Mouse (Mus musculus) heart, embryonic 10.5 days (tissue): ENCODE data around the gene Tmem260. TPM values are rescaled to one million over a fixed set of nuclear protein-coding genes. Genes with fewer than 3 reads are reported as not detected.

Source experiments
- DNase-seq: peaks from one replicate; pipeline ENCODE4 v3.0.0-alpha.2; 2017; ENCODE audit warnings: low spot score
- H3K27ac ChIP-seq: fragments of 300-500 bp; sonication (generic); 2 replicates; pipeline ENCODE4 v1.5.1; 2016; ENCODE audit warnings: mild to moderate bottlenecking
- H3K27me3 ChIP-seq: fragments of 300-500 bp; sonication (generic); 2 replicates; pipeline ENCODE4 v1.6.1; 2016; ENCODE audit warnings: mild to moderate bottlenecking; ENCODE audit not compliant: poor library complexity, insufficient read depth, severe bottlenecking
- H3K36me3 ChIP-seq: fragments of 300-500 bp; sonication (generic); 2 replicates; pipeline ENCODE4 v1.6.1; 2016; ENCODE audit warnings: mild to moderate bottlenecking, moderate library complexity
- H3K4me1 ChIP-seq: fragments of 300-500 bp; sonication (generic); 2 replicates; pipeline ENCODE4 v1.6.1; 2016; ENCODE audit warnings: mild to moderate bottlenecking
- H3K4me3 ChIP-seq: fragments of 300-500 bp; sonication (generic); 2 replicates; pipeline ENCODE4 v1.5.1; 2016; ENCODE audit warnings: mild to moderate bottlenecking, moderate library complexity
- H3K9me3 ChIP-seq: fragments of 300-500 bp; sonication (generic); 2 replicates; pipeline ENCODE4 v1.6.1; 2016; ENCODE audit warnings: mild to moderate bottlenecking, moderate library complexity
- WGBS: fragments of 180-500 bp; shearing (Covaris S2); methylation state at CpG from one replicate; pipeline ENCODE4 v1.1.7; 2016; 5-methylcytosine and 5-hydroxymethylcytosine counted together
- polyA plus RNA-seq: library from polyadenylated mRNA; unstranded; fragments of >200 nt; fragmentation: Nextera tagmentation; extraction: Ambion mirVana; gene quantifications from 2 replicates; pipeline ENCODE4 v1.2.1, GENCODE M21; 2016

Gene Tmem260
- polyA plus RNA-seq, 1 experiment from 2014 or later, result 15.8 TPM

DNA sequence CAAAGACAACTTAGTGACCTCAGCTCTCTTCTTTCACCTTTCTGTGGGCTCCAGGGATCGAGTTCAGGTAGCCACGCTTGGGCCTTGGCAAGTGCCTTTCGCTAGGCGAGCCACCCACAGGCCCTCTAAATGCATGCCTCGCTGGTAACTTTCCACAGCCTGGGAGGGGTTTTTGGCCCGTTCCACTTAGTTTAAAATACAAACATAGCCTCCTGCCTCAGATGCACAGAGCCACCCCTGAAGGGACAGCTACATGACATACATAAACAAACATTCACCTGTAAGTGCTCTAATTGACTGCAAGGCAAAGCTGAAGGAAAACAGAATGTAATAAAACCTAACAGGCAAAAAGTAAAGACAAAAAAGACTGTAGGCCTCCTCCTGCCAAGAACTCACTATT lies 79.1 kb downstream of the Tmem260 start:
- Histone ChIP-seq H3K4me1 (no peaks in the 10 kb centered on the region), H3K36me3 (no peaks in the 10 kb centered on the region), H3K27ac (no peak overlapping the region), H3K9me3 (no peaks in the 10 kb centered on the region), H3K4me3 (no peak overlapping the region), H3K27me3 (peaks cover 18% of the 10 kb centered on the region; the same call in 1 of the 2 replicates)
- 44% methylated on average over 6 of the region's 6 CpGs for WGBS
- no peak for DNase-seq

GRCm38 (mm10) chr14:48530629-48531028 lies 84.7 kb downstream of the Tmem260 start:
- WGBS, result 54% methylated on average over 10 of the region's 10 CpGs
- no peak overlapping the region for H3K27ac ChIP-seq

DNA sequence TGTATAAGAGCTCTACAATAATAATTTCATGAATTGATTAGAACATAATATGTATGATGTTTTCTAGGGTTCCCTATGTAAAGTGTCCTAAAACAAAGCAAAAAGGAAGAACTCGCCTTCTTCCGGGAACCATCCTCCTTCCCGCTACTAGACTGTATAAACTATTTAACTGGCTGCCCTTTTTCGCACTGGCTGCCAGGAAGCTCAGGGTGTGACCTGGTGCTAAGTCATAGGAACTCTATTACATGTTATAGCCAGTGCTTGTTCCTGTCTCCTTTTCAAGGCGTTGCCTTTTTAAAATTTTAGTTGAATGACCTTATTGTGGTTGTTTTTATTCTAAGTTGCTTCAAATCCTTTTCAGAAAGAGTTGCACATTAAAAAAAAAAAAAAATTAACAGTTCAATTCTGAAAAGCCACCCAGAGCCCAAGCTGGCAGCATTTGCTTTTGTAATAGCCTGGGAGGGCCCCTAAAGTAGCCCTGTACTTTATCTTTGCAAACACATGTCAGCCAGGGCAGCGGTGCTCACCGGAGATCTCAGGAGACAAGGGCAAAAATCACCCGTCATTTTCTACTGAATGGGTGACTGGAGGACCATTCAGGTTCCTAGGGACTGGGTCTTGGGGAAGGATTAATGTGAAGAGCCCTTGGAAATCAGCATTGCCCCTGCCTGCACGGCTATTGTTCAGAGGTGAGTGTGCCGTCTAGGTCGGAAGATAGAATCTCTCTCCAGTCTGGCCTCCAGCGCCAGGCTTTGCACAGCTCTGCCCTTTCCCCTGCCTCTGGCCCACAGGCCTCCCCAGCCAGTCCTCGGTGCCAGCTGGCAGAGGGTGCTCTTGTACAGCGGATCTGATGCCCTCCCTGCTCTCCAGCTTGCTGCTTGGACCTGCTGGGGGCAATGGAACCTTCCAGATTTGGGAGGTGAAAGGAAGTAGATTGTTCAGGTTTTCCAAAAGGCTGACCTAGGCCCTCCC lies 92.2 kb downstream of the Tmem260 start:
- 62% methylated on average over 14 of the region's 14 CpGs for WGBS
- Histone ChIP-seq H3K27ac (peak overlapping the region; percentile 70; the same call in 1 of the 2 replicates), H3K36me3 (no peaks in the 10 kb centered on the region), H3K27me3 (no peaks in the 10 kb centered on the region), H3K9me3 (no peaks in the 10 kb centered on the region), H3K4me3 (no peak overlapping the region), H3K4me1 (peaks cover 1% of the 10 kb centered on the region; the same call in 1 of the 2 replicates)
- DNase-seq, result peak; percentile 83

More at GRCm38 (mm10) chr14:48530629-48531028, 84.7 kb downstream of the Tmem260 start:
- H3K27me3 ChIP-seq, result peaks cover 11% of the 10 kb centered on the region; the same call in 1 of the 2 replicates
- H3K4me1 ChIP-seq, result no peaks in the 10 kb centered on the region
- no peaks in the 10 kb centered on the region for H3K36me3 ChIP-seq
- no peaks in the 10 kb centered on the region for H3K9me3 ChIP-seq
- no peak overlapping the region for H3K4me3 ChIP-seq
- DNase-seq, result no peak

DNA sequence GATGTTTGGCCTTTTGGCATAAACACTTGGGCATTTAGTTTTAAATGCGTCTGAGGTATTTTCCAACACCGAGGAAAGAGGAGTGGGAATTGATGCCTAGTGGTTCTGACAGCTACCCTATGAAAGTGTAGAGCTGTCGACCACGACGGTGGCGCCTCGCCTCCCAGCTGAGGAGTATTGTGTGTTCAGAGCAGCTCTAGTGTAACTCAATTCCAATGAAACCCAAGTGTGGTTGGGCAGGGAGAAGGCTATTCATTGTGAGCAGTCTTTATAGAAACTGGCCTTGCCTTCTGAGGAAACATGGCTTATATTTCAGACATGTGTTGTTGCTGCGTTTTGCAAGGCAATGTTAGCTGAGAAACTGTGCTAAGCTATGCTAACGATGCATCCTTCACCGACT lies 99.2 kb downstream of the Tmem260 start:
- H3K4me1 ChIP-seq, result peaks cover 3% of the 10 kb centered on the region; the same call in 1 of the 2 replicates
- H3K9me3 ChIP-seq, result no peaks in the 10 kb centered on the region
- no peak overlapping the region for H3K27ac ChIP-seq
- WGBS, result 77% methylated on average over 10 of the region's 10 CpGs
- H3K4me3 ChIP-seq, result no peak overlapping the region
- H3K27me3 ChIP-seq, result no peaks in the 10 kb centered on the region
- no peaks in the 10 kb centered on the region for H3K36me3 ChIP-seq
- DNase-seq, result no peak

GRCm38 (mm10) chr14:48546009-48546408 lies 100.1 kb downstream of the Tmem260 start:
- WGBS, result 87% methylated on average over 3 of the region's 3 CpGs
- Histone ChIP-seq H3K4me1 (peaks cover 3% of the 10 kb centered on the region; the same call in 1 of the 2 replicates), H3K4me3 (no peak overlapping the region), H3K27me3 (no peaks in the 10 kb centered on the region), H3K9me3 (no peaks in the 10 kb centered on the region), H3K36me3 (no peaks in the 10 kb centered on the region), H3K27ac (no peak overlapping the region)
- no peak for DNase-seq

GRCm38 (mm10) chr14:48549703-48550102 lies 103.8 kb downstream of the Tmem260 start:
- no peaks in the 10 kb centered on the region for H3K36me3 ChIP-seq
- H3K27ac ChIP-seq, result no peak overlapping the region
- no peak overlapping the region for H3K4me3 ChIP-seq
- H3K9me3 ChIP-seq, result no peaks in the 10 kb centered on the region
- no peak for DNase-seq
- H3K27me3 ChIP-seq, result no peaks in the 10 kb centered on the region; the same call in 1 of the 2 replicates
- WGBS, result 78% methylated on average over 7 of the region's 7 CpGs
- no peaks in the 10 kb centered on the region for H3K4me1 ChIP-seq

- no peak for DNase-seq
- WGBS, result 71% methylated on average over 4 of the region's 4 CpGs
- Histone ChIP-seq H3K27ac (no peak overlapping the region), H3K36me3 (no peaks in the 10 kb centered on the region), H3K9me3 (no peaks in the 10 kb centered on the region), H3K4me1 (no peaks in the 10 kb centered on the region), H3K4me3 (no peak overlapping the region), H3K27me3 (no peaks in the 10 kb centered on the region; the same call in 1 of the 2 replicates)
These were observed 107.3 kb downstream of the Tmem260 start for GRCm38 (mm10) chr14:48553216-48553615.

- Histone ChIP-seq H3K4me1 (peaks cover 5% of the 10 kb centered on the region), H3K9me3 (no peaks in the 10 kb centered on the region), H3K4me3 (no peak overlapping the region), H3K27me3 (no peaks in the 10 kb centered on the region; the same call in 1 of the 2 replicates), H3K36me3 (no peaks in the 10 kb centered on the region), H3K27ac (no peak overlapping the region)
- no peak for DNase-seq
- 91% methylated on average over 9 of the region's 9 CpGs for WGBS
These were observed 107.8 kb downstream of the Tmem260 start for GRCm38 (mm10) chr14:48553754-48554153.

DNA sequence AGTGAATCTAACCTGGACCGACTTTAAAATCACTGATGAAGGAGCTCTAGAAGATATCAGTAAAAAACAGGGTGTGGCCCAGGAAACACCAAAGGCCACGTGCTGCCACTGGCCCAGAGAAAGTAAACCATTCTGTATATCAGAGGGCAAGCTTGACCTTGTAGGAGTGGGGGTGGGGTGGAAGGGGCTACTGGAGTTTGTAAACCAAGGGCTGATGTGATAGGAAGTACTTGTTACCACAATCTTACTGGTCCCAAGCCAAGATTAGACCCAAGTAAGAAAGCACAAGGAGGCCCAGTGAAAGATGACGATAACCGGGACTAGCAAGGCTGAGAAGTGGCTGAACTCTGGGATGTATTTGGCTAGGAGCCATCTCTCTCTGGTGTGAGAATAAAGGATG lies 113.1 kb downstream of the Tmem260 start:
- WGBS, result 31% methylated on average over 4 of the region's 4 CpGs

GRCm38 (mm10) chr14:48559736-48560135 lies 113.8 kb downstream of the Tmem260 start:
- no peaks in the 10 kb centered on the region for H3K9me3 ChIP-seq
- WGBS, result 67% methylated on average over 7 of the region's 7 CpGs
- H3K27me3 ChIP-seq, result no peaks in the 10 kb centered on the region
- H3K36me3 ChIP-seq, result no peaks in the 10 kb centered on the region
- no peak for DNase-seq
- no peak overlapping the region for H3K27ac ChIP-seq
- H3K4me1 ChIP-seq, result peaks cover 13% of the 10 kb centered on the region
- H3K4me3 ChIP-seq, result no peak overlapping the region

More for the DNA sequence above, 113.1 kb downstream of the Tmem260 start:
- DNase-seq, result no peak
- H3K27me3 ChIP-seq, result no peaks in the 10 kb centered on the region; the same call in 1 of the 2 replicates
- H3K9me3 ChIP-seq, result no peaks in the 10 kb centered on the region
- H3K4me3 ChIP-seq, result no peak overlapping the region
- H3K4me1 ChIP-seq, result peaks cover 13% of the 10 kb centered on the region
- H3K36me3 ChIP-seq, result no peaks in the 10 kb centered on the region
- H3K27ac ChIP-seq, result peak overlapping the region; percentile 22; the same call in 1 of the 2 replicates

DNA sequence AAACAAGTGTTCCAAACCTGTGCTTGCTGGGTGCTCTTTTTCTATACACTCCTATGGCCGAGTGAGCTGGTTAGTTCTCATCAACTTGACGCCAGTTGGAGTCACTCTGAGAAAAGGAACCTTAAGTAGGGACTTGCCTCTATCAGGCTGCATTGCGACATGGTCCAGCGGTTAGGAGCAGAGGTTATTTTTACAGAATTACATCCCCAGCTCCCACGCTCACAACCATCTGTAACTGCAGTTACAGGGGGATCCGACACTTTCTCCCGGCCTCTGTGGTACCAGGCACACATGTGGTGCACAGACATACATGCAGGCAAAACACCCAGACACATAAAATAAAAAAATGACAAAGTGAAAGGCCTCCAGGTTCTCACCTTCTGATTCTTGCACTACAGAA lies 120.7 kb downstream of the Tmem260 start:
- Histone ChIP-seq H3K4me3 (no peak overlapping the region), H3K27ac (no peak overlapping the region), H3K4me1 (0 out of 2 replicates have a peak, but pooled peaks cover 8% of the 10 kb centered on the region), H3K36me3 (no peaks in the 10 kb centered on the region), H3K9me3 (no peaks in the 10 kb centered on the region), H3K27me3 (no peaks in the 10 kb centered on the region)
- no peak for DNase-seq
- 73% methylated on average over 7 of the region's 7 CpGs for WGBS
